Mouse (Mus musculus) thymus, adult 2 months (tissue): Measurements from ENCODE around the gene Lmtk3. TPM values are rescaled to one million over a fixed set of nuclear protein-coding genes. Genes with fewer than 3 reads are reported as not detected.
A peak's percentile ranks its signal among the peaks of the same experiment; 100 is the strongest.

Experiments used
- DNase-seq: peaks from one replicate; pipeline ENCODE4 v3.0.0; 2021
- H3K27ac ChIP-seq: fragments of 200-500 bp; 2 replicates; pipeline ENCODE4 v1.5.1; 2012; ENCODE audit warnings: low read length, control low read depth; ENCODE audit not compliant: control insufficient read depth, insufficient read depth
- H3K27me3 ChIP-seq: fragments of 200-500 bp; 2 replicates; pipeline ENCODE4 v1.6.1; 2012; ENCODE audit warnings: mild to moderate bottlenecking, low read length, moderate library complexity, mixed read lengths; ENCODE audit not compliant: control insufficient read depth, insufficient read depth
- H3K36me3 ChIP-seq: fragments of 200-500 bp; 2 replicates; pipeline ENCODE4 v1.6.1; 2012; ENCODE audit warnings: mild to moderate bottlenecking, low read length, moderate library complexity; ENCODE audit not compliant: control insufficient read depth, insufficient read depth
- H3K4me1 ChIP-seq: fragments of 200-500 bp; replicated peaks from 2 replicates; pipeline ENCODE4 v1.6.1; 2012; ENCODE audit warnings: low read length; ENCODE audit not compliant: control insufficient read depth, insufficient read depth
- H3K4me3 ChIP-seq: fragments of 200-500 bp; 2 replicates; pipeline ENCODE4 v1.5.1; 2012; ENCODE audit warnings: mild to moderate bottlenecking, low read length, control low read depth, moderate library complexity; ENCODE audit not compliant: control insufficient read depth, insufficient read depth
- CTCF ChIP-seq: fragments of 200-500 bp; IDR thresholded peaks from 2 replicates; pipeline ENCODE4 v1.5.1; 2012; ENCODE audit warnings: mild to moderate bottlenecking, control low read depth, low read length, moderate library complexity, borderline replicate concordance; ENCODE audit not compliant: control insufficient read depth, poor library complexity, insufficient read depth; ENCODE audit errors: extremely low read depth
- POLR2A ChIP-seq: fragments of 200-500 bp; IDR thresholded peaks from 2 replicates; pipeline ENCODE4 v1.6.1; 2012; ENCODE audit warnings: mild to moderate bottlenecking, low read length, control low read depth, moderate library complexity; ENCODE audit not compliant: control insufficient read depth, poor library complexity, insufficient read depth; ENCODE audit errors: extremely low read depth
- WGBS: fragments of 180-500 bp; shearing (Covaris S2); methylation state at CpG from one replicate; pipeline ENCODE4 v1.1.7; 2018; 5-methylcytosine and 5-hydroxymethylcytosine counted together
- polyA plus RNA-seq: library from polyadenylated mRNA; depleted of rRNA; stranded (reverse); fragments of >200 nt; gene quantifications from 2 replicates; pipeline ENCODE4 v1.2.3, GENCODE M21; 2012; rRNA removed

The Lmtk3 gene
- polyA plus RNA-seq = 0.84 and 1.2 TPM in 2 replicates

DNA sequence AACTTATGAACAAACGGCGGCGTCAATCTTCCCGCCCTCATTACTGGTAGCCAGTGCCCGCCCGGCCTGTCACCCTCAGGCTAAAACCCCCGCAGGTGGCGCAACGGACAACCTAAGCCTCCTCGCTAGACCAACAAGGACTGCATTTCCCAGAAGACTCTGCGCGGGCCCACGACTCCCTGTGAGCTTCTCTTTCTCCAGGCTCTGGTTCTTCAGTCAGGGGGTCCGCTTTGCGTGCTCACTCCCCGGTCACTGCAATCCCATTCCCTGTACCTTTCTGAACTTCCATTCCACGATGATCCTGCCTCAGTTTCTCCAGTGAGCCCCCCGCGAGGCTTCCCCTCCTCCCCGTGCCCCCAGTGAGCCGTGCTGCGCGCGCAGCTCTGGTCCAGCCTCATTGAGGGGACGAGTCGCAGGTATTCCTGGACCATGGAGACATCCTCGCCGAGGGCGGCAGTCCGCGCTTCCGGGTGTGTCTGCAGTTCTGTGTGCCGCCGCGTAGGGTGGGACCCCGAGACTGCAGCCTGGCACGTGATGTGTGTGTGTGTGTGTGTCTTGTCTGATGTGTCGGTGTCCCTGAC, at the start of gene Lmtk3:
Gene Lmtk3 (plus strand): TSS at position 228 of the 581 bp plus-strand sequence.
- WGBS = 2% methylated on average over 38 of the region's 38 CpGs
- peak within 1 kb of the TSS; percentile 64 for H3K4me3 ChIP-seq
- no peak for TF ChIP-seq CTCF
- 0 out of 2 replicates have a peak, but pooled peaks have one; percentile 27 for TF ChIP-seq POLR2A
- H3K27ac ChIP-seq = no peak within 1 kb of the TSS
- DNase-seq = peak; percentile 51
- peaks cover 31% of the 10 kb centered on the region for H3K4me1 ChIP-seq
- peaks cover 10% of the 10 kb centered on the region; the same call in 1 of the 2 replicates for H3K27me3 ChIP-seq
- H3K36me3 ChIP-seq = no peaks in the 10 kb centered on the region

DNA sequence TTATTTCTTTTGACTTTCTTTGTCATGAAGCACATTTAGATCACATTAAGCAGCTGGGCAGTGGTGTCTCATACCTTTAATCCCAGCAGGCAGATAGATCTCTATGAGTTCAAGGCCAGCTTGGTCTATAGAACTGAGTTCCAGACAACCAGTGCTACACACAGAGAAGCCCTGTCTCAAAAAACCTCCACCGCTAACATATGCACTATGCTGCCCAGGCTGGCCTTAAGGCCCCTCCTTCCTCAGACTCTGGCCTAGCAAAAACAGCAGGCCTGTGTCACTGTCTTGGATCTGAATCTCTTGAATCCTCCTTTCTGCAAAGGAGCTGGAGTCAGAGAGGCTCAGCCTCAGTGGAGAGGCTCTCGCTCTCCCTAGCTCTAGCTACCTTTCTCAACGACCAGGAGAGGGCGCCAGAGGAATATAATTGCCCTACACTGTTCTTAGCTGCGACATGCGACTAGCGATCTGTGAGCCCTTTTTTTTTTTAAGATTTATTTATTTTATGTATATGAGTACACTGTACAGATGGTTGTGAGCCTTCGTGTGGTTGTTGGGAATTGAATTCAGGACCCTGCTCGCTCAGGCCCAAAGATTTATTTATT, 44.3 kb upstream of the Lmtk3 start:
- DNase-seq = peak; percentile 82
- TF ChIP-seq CTCF (peak; percentile 45; the same call in 1 of the 2 replicates), POLR2A (no peak)
- H3K36me3 ChIP-seq = no peaks in the 10 kb centered on the region
- 10% methylated on average over 9 of the region's 9 CpGs for WGBS
- H3K27ac ChIP-seq = no peak overlapping the region
- H3K4me3 ChIP-seq = no peak overlapping the region
- peaks cover 16% of the 10 kb centered on the region for H3K4me1 ChIP-seq
- no peaks in the 10 kb centered on the region for H3K27me3 ChIP-seq

- TF ChIP-seq CTCF (no peak), POLR2A (no peak)
- Histone ChIP-seq H3K4me1 (peaks cover 16% of the 10 kb centered on the region), H3K27ac (no peak overlapping the region), H3K36me3 (no peaks in the 10 kb centered on the region), H3K4me3 (no peak overlapping the region), H3K27me3 (no peaks in the 10 kb centered on the region)
- 76% methylated on average over 10 of the region's 10 CpGs for WGBS
- DNase-seq = no peak
Observed at GRCm38 (mm10) chr7:45739820-45740219, 43.7 kb upstream of the Lmtk3 start.

- no peak for TF ChIP-seq CTCF
- no peak for TF ChIP-seq POLR2A
- Histone ChIP-seq H3K27ac (peak overlapping the region; percentile 47), H3K4me3 (peak overlapping the region; percentile 56), H3K4me1 (peaks cover 16% of the 10 kb centered on the region), H3K27me3 (no peaks in the 10 kb centered on the region), H3K36me3 (no peaks in the 10 kb centered on the region)
- 42% methylated on average over 12 of the region's 12 CpGs for WGBS
- DNase-seq = no peak
Observed at GRCm38 (mm10) chr7:45741308-45741707, 42.2 kb upstream of the Lmtk3 start.

DNA sequence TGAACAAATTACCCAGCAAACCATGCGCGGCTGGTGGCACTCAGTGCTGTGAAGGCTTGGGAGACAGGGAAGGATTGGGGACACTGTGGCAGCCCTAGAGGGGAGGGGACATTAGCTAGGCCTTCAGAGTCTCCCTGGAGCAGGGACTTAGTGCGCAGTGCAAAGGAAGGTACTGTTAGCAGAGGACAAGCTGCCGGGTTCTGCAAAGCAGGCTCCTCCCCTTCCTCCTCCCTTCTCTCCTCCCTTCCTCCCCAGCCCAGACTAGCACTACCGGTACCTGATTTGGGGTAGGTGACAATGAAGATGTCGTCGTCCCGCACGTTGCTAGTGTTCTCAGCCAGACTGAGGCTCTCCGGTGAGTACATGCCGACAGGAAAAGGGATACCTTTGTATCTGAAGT, 41.8 kb upstream of the Lmtk3 start:
- WGBS = 13% methylated on average over 11 of the region's 11 CpGs
- DNase-seq = peak; percentile 59
- peaks cover 16% of the 10 kb centered on the region for H3K4me1 ChIP-seq
- peak overlapping the region; percentile 56 for H3K4me3 ChIP-seq
- H3K36me3 ChIP-seq = no peaks in the 10 kb centered on the region
- H3K27ac ChIP-seq = peak overlapping the region; percentile 47
- TF ChIP-seq POLR2A (peak; percentile 60; the same call in 1 of the 2 replicates), CTCF (no peak)
- no peaks in the 10 kb centered on the region for H3K27me3 ChIP-seq

GRCm38 (mm10) chr7:45742338-45742737, 41.2 kb upstream of the Lmtk3 start:
- no peak for TF ChIP-seq POLR2A
- no peak for TF ChIP-seq CTCF
- no peak for DNase-seq
- H3K4me1 ChIP-seq = peaks cover 16% of the 10 kb centered on the region
- H3K27ac ChIP-seq = peak overlapping the region; percentile 19
- 10% methylated on average over 19 of the region's 19 CpGs for WGBS
- H3K4me3 ChIP-seq = peak overlapping the region; percentile 56
- no peaks in the 10 kb centered on the region for H3K36me3 ChIP-seq
- no peaks in the 10 kb centered on the region for H3K27me3 ChIP-seq
